Mouse (Mus musculus) lung, adult 2 months (tissue): ENCODE data around the gene Srxn1.

Source experiments
- CTCF ChIP-seq: fragments of 200-500 bp; IDR thresholded peaks from 2 replicates; pipeline ENCODE4 v1.5.1; 2011; ENCODE audit warnings: mild to moderate bottlenecking, low read length, control low read depth; ENCODE audit not compliant: insufficient read depth
- POLR2A ChIP-seq: fragments of 200-500 bp; IDR thresholded peaks from 2 replicates; pipeline ENCODE4 v1.6.1; 2011; ENCODE audit warnings: low read depth, mild to moderate bottlenecking, control low read depth, low read length, borderline replicate concordance; ENCODE audit errors: extremely low read depth

GRCm38 (mm10) chr2:152150373-152150772, 45.1 kb downstream of the Srxn1 start:
- TF ChIP-seq CTCF (no peak), POLR2A (no peak)
